Mouse (Mus musculus) ovary, postnatal 14 days (tissue): ENCODE results near the gene Efs.
"Not testable (repeated sequence)": the region's sequence is repeated elsewhere in the genome, so short reads cannot be mapped to it uniquely, and the experiment has no call there.

Experiments used
- DNase-seq: peaks from one replicate; pipeline ENCODE4 v3.0.0; 2022; ENCODE audit warnings: low spot score

Gene Efs

GRCm38 (mm10) chr14:54947008-54947407, 21.1 kb upstream of the Efs start:
- DNase-seq = not testable (repeated sequence)

GRCm38 (mm10) chr14:54945975-54946704, 20.2 kb upstream of the Efs start:
- no peak for DNase-seq

- no peak for DNase-seq
These were observed 19.0 kb upstream of the Efs start for GRCm38 (mm10) chr14:54944939-54945338.

- no peak for DNase-seq
These were observed 18.0 kb upstream of the Efs start for GRCm38 (mm10) chr14:54943971-54944370.

- DNase-seq = no peak
These were observed 16.6 kb upstream of the Efs start for GRCm38 (mm10) chr14:54942479-54942878.

- no peak for DNase-seq
These were observed 15.4 kb upstream of the Efs start for GRCm38 (mm10) chr14:54941024-54941978.

GRCm38 (mm10) chr14:54940176-54940530, 14.2 kb upstream of the Efs start:
- no peak for DNase-seq

- peak; percentile 67 for DNase-seq
These were observed 13.7 kb upstream of the Efs start for GRCm38 (mm10) chr14:54939434-54940175.

GRCm38 (mm10) chr14:54938431-54939219, 12.7 kb upstream of the Efs start:
- DNase-seq = no peak

- no peak for DNase-seq
These were observed 11.6 kb upstream of the Efs start for GRCm38 (mm10) chr14:54937361-54938182.

GRCm38 (mm10) chr14:54936831-54937160, 10.9 kb upstream of the Efs start:
- no peak for DNase-seq

- DNase-seq = no peak
These were observed 10.2 kb upstream of the Efs start, which contains the start of gene Cmtm5 for GRCm38 (mm10) chr14:54935904-54936830. Gene Cmtm5 (plus strand): TSS chr14:54936261.

GRCm38 (mm10) chr14:54932645-54933150, 6.8 kb upstream of the Efs start, which contains the start of gene Il25:
Gene Il25 (plus strand): TSS chr14:54932695.
- no peak for DNase-seq

GRCm38 (mm10) chr14:54930431-54930830, 4.5 kb upstream of the Efs start:
- peak; percentile 54 for DNase-seq

GRCm38 (mm10) chr14:54929801-54930200, 3.9 kb upstream of the Efs start:
- DNase-seq = no peak

GRCm38 (mm10) chr14:54927296-54927695, 1.4 kb upstream of the Efs start:
- DNase-seq = no peak

- peak; percentile 78 for DNase-seq
These were observed 654 bp upstream of the Efs start for GRCm38 (mm10) chr14:54926401-54927158.

GRCm38 (mm10) chr14:54924641-54925348, 1.1 kb downstream of the Efs start:
- peak; percentile 64 for DNase-seq
